Mouse (Mus musculus) embryonic fibroblast, embryonic 13.5 days (primary cell): ENCODE results near the gene Gm10309. TPM values are rescaled to one million over a fixed set of nuclear protein-coding genes. Genes with fewer than 3 reads are reported as not detected.

ENCODE experiments used
- H3K27ac ChIP-seq: 2 replicates; pipeline ENCODE4 v1.5.1; 2012; ENCODE audit warnings: low read length, control low read depth, inconsistent platforms; ENCODE audit not compliant: insufficient read depth
- H3K4me1 ChIP-seq: 2 replicates; pipeline ENCODE4 v1.6.1; 2011; ENCODE audit warnings: low read length; ENCODE audit not compliant: control insufficient read depth, insufficient read depth
- H3K4me3 ChIP-seq: 2 replicates; pipeline ENCODE4 v1.5.1; 2011; ENCODE audit warnings: mild to moderate bottlenecking, control low read depth, low read length; ENCODE audit not compliant: insufficient read depth
- CTCF ChIP-seq: IDR thresholded peaks from 2 replicates; pipeline ENCODE4 v1.5.1; 2011; ENCODE audit warnings: mild to moderate bottlenecking, control low read depth, low read length, moderate library complexity, borderline replicate concordance; ENCODE audit not compliant: insufficient read depth
- POLR2A ChIP-seq: IDR thresholded peaks from 2 replicates; pipeline ENCODE4 v1.6.1; 2011; ENCODE audit warnings: low read depth, mild to moderate bottlenecking, control low read depth, low read length, moderate library complexity
- polyA plus RNA-seq: library from polyadenylated mRNA; stranded (reverse); fragments of >200 nt; gene quantifications from 2 replicates; pipeline ENCODE4 v1.2.4, GENCODE M21; 2011; ENCODE audit warnings: low read depth; ENCODE audit not compliant: missing spikeins, insufficient read length

Gm10309 gene
- polyA plus RNA-seq, 1 experiment, result not detected

GRCm38 (mm10) chr17:86532783-86533548 lies 27.9 kb upstream of the Gm10309 start:
- TF ChIP-seq CTCF, result no peak
- TF ChIP-seq POLR2A, result no peak
- no peaks in the 10 kb centered on the region for H3K4me1 ChIP-seq
- no peak overlapping the region for H3K27ac ChIP-seq
- no peak overlapping the region for H3K4me3 ChIP-seq

- Histone ChIP-seq H3K4me1 (no peaks in the 10 kb centered on the region), H3K4me3 (no peak overlapping the region), H3K27ac (no peak overlapping the region)
- no peak for TF ChIP-seq CTCF
- TF ChIP-seq POLR2A, result no peak
Measured at GRCm38 (mm10) chr17:86531231-86531630, 26.2 kb upstream of the Gm10309 start.

GRCm38 (mm10) chr17:86529411-86529810 lies 24.4 kb upstream of the Gm10309 start:
- no peaks in the 10 kb centered on the region for H3K4me1 ChIP-seq
- TF ChIP-seq POLR2A (no peak), CTCF (no peak)
- H3K4me3 ChIP-seq, result no peak overlapping the region
- no peak overlapping the region for H3K27ac ChIP-seq

GRCm38 (mm10) chr17:86529003-86529402 lies 24.0 kb upstream of the Gm10309 start:
- TF ChIP-seq CTCF (no peak), POLR2A (no peak)
- Histone ChIP-seq H3K4me3 (no peak overlapping the region), H3K4me1 (no peaks in the 10 kb centered on the region), H3K27ac (no peak overlapping the region)

- H3K4me1 ChIP-seq, result no peaks in the 10 kb centered on the region
- H3K27ac ChIP-seq, result no peak overlapping the region
- TF ChIP-seq CTCF (no peak), POLR2A (no peak)
- H3K4me3 ChIP-seq, result no peak overlapping the region
Measured at GRCm38 (mm10) chr17:86527298-86527697, 22.3 kb upstream of the Gm10309 start.

GRCm38 (mm10) chr17:86526016-86526415 lies 21.0 kb upstream of the Gm10309 start:
- TF ChIP-seq CTCF (no peak), POLR2A (no peak)
- no peak overlapping the region for H3K4me3 ChIP-seq
- no peak overlapping the region for H3K27ac ChIP-seq
- H3K4me1 ChIP-seq, result no peaks in the 10 kb centered on the region

- no peaks in the 10 kb centered on the region for H3K4me1 ChIP-seq
- no peak overlapping the region for H3K27ac ChIP-seq
- H3K4me3 ChIP-seq, result no peak overlapping the region
- TF ChIP-seq CTCF (no peak), POLR2A (no peak)
Measured at GRCm38 (mm10) chr17:86525075-86525474, 20.0 kb upstream of the Gm10309 start.

GRCm38 (mm10) chr17:86523843-86524242 lies 18.8 kb upstream of the Gm10309 start:
- Histone ChIP-seq H3K27ac (no peak overlapping the region), H3K4me3 (no peak overlapping the region), H3K4me1 (no peaks in the 10 kb centered on the region)
- no peak for TF ChIP-seq POLR2A
- no peak for TF ChIP-seq CTCF

GRCm38 (mm10) chr17:86523374-86523773 lies 18.3 kb upstream of the Gm10309 start:
- H3K27ac ChIP-seq, result no peak overlapping the region
- no peak for TF ChIP-seq CTCF
- no peak for TF ChIP-seq POLR2A

GRCm38 (mm10) chr17:86522649-86523048 lies 17.6 kb upstream of the Gm10309 start:
- no peaks in the 10 kb centered on the region for H3K4me1 ChIP-seq
- TF ChIP-seq CTCF (no peak), POLR2A (no peak)

More at GRCm38 (mm10) chr17:86523374-86523773, 18.3 kb upstream of the Gm10309 start:
- Histone ChIP-seq H3K4me3 (no peak overlapping the region), H3K4me1 (no peaks in the 10 kb centered on the region)

GRCm38 (mm10) chr17:86521252-86521651 lies 16.2 kb upstream of the Gm10309 start:
- TF ChIP-seq CTCF (no peak), POLR2A (no peak)
- H3K4me1 ChIP-seq, result no peaks in the 10 kb centered on the region
- H3K4me3 ChIP-seq, result no peak overlapping the region
- no peak overlapping the region for H3K27ac ChIP-seq

More at GRCm38 (mm10) chr17:86522649-86523048, 17.6 kb upstream of the Gm10309 start:
- Histone ChIP-seq H3K4me3 (no peak overlapping the region), H3K27ac (no peak overlapping the region)
